Mouse (Mus musculus) lung, postnatal 25 days (tissue): ENCODE data around the gene Rptor.

Experiments used
- DNase-seq: peaks from one replicate; pipeline ENCODE4 v3.0.0; 2022; ENCODE audit warnings: low spot score

Gene Rptor

DNA sequence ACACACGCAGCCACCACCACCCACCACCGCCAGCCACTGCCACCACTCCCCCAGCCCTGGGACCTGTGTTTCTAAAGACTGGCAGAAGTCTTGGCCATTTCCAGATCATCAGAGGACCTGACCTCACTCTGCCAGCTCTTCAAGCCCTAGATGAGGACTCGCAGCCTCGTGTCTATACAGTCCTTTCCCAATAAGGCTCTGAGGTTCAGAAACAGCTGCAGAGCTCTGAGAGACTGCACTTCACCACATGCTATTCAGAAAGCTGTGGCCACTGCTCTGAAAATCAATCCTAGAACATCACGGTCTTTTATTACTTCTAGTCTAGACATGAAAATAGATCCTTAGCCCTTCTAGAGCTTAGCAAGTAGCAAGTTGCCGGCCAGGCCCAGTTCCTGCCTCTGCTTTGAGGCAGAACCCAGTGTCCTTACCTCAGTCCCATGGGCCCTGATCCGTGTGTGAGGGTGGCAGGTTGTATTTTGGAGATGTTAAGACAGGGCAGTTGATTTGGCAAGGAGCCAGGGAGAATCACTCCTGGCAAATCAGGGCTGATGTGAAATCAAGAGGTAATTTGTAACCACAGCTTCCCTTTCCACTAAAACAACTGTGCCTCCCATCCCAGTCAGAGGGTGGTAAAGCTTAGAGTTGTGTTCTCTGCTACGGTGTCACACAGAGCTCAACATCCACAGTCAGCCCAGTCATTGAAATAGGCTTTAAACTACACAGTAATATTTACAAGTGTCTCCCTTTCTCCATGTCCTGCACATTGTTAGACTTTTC is 260.0 kb downstream of the Rptor start:
- no peak for DNase-seq

- peak; percentile 57 for DNase-seq
Observed at GRCm38 (mm10) chr11:119863421-119863821, 260.7 kb downstream of the Rptor start.

- DNase-seq: no peak
Observed at GRCm38 (mm10) chr11:119866837-119867236, 264.1 kb downstream of the Rptor start.

GRCm38 (mm10) chr11:119868138-119868537 is 265.4 kb downstream of the Rptor start:
- DNase-seq: no peak

DNA sequence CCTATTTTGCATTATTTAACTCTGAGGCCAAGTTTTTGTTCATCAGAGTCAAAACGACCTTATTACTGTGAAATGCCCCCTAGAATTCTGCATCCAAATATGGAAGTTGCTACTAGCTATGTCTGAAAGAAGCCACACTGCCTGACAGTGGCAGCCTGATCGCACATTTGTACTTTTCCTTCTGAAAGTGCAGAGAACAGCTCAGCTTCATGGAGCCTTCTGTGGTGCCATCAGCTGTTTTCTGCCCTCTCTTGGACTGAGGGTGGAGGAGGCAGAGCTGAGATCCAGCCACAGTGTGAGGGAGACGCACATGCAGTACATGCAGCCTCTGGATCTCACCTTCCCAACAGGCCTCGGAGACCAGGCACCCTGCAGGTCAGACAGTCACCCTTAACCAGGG is 265.9 kb downstream of the Rptor start:
- no peak for DNase-seq

- no peak for DNase-seq
Observed at GRCm38 (mm10) chr11:119871141-119871540, 268.4 kb downstream of the Rptor start.

- no peak for DNase-seq
Observed at GRCm38 (mm10) chr11:119873643-119874042, 270.9 kb downstream of the Rptor start.

DNA sequence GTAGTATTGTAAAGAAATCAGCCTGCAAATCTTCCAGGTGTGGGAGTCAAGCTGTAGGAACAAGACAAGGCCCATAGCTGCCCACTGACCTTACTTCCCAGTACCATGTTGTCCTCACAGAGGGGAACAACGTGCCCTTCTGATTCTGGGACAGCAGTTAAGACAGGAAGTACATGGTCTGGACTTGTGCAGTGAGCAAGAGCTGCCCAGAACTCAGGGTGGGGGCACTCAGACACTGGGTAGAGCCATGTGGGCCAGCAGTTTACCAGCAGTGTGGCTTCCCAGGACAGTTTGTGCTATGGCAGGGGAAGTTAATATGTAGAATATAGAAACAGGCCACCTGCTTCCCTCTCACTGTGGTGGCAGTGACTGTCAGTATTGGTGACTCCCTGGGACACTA is 272.1 kb downstream of the Rptor start:
- no peak for DNase-seq

GRCm38 (mm10) chr11:119875685-119876084 is 273.0 kb downstream of the Rptor start:
- no peak for DNase-seq

- no peak for DNase-seq
Observed at GRCm38 (mm10) chr11:119877124-119877523, 274.4 kb downstream of the Rptor start.

DNA sequence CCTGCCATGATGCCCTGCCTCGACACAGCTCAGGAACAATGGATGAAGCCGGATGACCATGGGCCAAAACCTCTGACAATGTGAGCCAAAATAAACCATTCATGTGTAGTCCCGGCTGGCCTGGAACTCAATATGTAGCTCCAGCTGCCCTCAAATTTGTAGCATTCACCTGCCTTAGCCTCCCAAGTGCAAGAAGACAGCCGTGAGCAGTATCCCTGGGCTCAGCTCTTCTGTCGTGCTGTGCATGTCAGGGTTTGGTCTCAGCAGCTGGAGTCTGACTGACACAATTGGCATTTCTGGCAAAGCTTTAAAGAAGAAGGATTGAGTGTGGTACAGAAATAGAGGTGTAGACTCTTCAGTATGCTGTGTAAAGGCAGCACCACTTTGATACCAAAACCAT is 276.9 kb downstream of the Rptor start:
- DNase-seq: no peak

DNA sequence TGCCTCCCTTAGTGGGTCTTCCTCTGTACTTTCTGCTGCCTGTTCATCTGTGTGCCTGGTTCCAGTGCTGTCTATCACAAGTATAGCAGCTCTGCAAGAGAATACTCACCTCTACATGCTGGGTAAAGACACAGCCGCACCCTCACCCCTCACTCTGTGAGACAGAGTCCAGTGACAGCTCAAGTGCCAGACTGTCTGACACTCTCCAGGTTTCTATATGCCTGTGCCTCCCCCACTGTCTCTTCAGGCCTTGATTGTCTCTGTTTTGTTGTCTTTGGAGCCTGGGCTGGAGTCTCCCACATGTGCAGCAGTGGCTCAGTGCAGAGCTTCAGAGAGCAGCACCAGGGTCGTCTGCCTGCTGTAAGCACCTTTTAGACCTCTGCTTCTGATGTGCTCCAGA is 280.9 kb downstream of the Rptor start:
- no peak for DNase-seq

GRCm38 (mm10) chr11:119889966-119890365 is 287.3 kb downstream of the Rptor start:
- no peak for DNase-seq

GRCm38 (mm10) chr11:119891601-119892215 is 289.0 kb downstream of the Rptor start:
- no peak for DNase-seq

DNA sequence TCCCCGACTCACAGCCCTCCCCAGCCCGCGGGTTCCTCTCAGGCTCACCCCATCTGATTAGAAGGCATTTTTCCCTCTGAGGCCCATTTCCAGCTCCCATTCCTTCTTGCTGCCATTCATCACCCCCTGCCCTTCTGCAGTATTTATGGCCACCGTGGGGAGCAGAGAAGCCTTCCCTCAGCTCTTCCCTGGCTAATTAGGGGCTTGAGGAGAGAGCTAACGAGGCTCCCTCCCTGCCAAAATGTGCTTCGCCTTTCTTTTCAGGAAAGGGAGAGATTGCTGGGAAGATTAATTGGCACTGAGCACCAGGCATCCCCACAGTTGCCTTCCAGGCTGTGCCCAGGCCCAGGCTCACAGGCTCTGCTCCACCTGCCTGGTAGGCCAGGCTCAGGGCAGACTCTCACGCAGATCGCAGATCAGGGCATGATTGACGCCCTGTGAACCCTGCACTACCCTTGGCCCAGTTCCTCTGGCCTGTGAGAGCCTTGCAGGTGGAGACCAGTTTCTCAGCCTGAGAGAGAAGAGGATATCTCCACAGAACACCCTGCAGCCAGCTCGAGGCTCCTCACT is 291.0 kb downstream of the Rptor start:
- DNase-seq: no peak

GRCm38 (mm10) chr11:119894634-119895033 is 291.9 kb downstream of the Rptor start:
- no peak for DNase-seq

DNA sequence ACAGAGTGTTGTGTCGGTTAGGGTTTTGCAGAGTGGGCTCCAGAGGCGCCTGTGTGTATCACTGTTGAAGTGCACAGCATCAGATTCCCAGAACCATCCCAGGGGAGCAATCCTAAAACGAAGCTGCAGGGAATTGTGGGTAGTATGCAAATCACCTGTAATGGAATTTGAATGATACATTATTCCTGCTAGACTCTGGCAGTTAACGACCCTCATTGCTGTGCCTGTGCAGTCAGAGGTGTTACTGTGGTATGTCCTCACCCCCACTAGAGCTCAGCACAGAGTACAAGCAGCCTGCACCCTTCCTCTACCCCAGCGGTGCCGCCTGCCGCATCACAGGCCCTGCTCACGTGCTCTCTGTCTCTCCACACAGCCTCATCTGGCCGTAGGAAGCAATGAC is 294.3 kb downstream of the Rptor start:
- DNase-seq: no peak

DNA sequence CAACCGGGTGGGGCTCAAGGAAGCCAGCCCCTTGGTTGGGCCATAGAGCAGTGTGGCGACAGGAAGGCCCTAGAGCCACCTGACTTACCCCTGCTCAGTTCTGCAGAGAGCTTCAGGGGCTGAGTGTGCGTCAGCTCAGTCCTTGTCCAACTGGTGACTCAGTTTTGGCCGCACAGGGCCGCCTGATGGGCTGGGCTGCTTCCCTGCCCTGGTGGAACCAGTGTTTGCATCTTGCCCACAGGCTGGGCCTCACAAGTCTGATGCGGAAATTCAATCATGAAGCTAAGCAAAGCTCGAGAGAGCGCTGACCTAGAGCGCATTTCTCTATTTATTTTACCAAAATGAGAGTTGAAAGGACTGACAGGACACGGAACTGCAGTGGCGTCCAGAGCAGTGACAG is 296.3 kb downstream of the Rptor start:
- no peak for DNase-seq

DNA sequence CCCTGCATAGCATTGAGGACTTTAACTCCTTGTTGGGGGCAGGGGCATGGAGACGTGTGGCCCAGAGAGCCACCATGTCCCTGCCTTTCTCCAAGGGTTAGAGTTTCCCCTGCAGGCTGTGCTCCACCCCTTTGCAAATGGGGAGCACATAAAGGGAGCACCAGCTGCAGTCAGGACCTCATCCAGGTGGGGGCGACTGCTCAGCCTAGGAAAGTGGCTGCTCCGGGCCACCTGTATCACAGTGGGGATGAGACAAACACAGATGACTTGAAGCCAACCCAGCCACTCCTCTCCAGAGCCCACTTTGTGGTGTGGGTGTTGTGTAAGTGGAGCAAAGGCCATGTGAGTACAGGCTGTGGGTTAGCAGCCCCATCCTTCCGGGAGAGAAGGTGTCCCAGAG is 298.5 kb downstream of the Rptor start:
- no peak for DNase-seq

DNA sequence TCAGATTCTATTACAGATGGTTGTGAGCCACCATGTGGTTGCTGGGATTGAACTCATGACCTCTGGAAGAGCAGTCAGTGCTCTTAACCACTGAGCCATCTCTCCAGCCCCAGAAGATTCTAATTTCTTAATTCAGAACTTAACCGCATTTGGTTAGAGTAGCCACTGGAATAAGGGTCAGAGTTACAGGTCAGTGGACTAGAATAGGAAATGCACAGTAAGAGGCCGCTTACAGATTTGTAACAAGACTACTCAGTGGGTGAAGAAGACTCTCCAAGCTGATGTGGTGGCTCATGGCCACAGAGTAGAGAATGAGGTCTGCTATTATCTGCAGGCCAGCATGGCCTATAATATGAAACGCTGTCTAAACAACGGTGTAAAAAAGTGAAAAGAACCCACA is 300.2 kb downstream of the Rptor start:
- no peak for DNase-seq

GRCm38 (mm10) chr11:119904621-119905286 is 302.0 kb downstream of the Rptor start:
- peak; percentile 61 for DNase-seq

GRCm38 (mm10) chr11:119905794-119906193 is 303.1 kb downstream of the Rptor start:
- no peak for DNase-seq
